Mouse (Mus musculus): Measurements from ENCODE around the gene Fam83e. TPM values are rescaled to one million over a fixed set of nuclear protein-coding genes. Genes with fewer than 3 reads are reported as not detected.

Fam83e gene
- polyA plus RNA-seq, 1 experiment from 2014 or later, result 0.80 TPM

DNA sequence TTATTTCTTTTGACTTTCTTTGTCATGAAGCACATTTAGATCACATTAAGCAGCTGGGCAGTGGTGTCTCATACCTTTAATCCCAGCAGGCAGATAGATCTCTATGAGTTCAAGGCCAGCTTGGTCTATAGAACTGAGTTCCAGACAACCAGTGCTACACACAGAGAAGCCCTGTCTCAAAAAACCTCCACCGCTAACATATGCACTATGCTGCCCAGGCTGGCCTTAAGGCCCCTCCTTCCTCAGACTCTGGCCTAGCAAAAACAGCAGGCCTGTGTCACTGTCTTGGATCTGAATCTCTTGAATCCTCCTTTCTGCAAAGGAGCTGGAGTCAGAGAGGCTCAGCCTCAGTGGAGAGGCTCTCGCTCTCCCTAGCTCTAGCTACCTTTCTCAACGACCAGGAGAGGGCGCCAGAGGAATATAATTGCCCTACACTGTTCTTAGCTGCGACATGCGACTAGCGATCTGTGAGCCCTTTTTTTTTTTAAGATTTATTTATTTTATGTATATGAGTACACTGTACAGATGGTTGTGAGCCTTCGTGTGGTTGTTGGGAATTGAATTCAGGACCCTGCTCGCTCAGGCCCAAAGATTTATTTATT, 18.3 kb downstream of the Fam83e start:
- 8% methylated on average over 9 of the region's 9 CpGs for WGBS
- Histone ChIP-seq H3K27ac (ENCODE audit: low read depth, low read length) (no peak overlapping the region), H3K27me3 (ENCODE audit: control insufficient read depth, insufficient read depth, low read length) (no peaks in the 10 kb centered on the region), H3K4me1 (replicated peaks; ENCODE audit: control insufficient read depth, insufficient read depth, low read length) (no peaks in the 10 kb centered on the region), H3K9ac (ENCODE audit: low read length) (no peak overlapping the region), H3K9me3 (ENCODE audit: control insufficient read depth, low read length) (no peaks in the 10 kb centered on the region), H3K36me3 (ENCODE audit: control insufficient read depth, insufficient read depth, low read length) (no peaks in the 10 kb centered on the region), H3K4me2 (ENCODE audit: low read depth, low read length, severe bottlenecking) (no peak overlapping the region), H3K4me3 (ENCODE audit: low read depth, low read length) (no peak overlapping the region)
- peak; percentile 82 for ATAC-seq (replicated peaks; ENCODE audit: low FRiP score)
- DNase-seq (ENCODE audit: low spot score), result peak; percentile 92

- no peak overlapping the region for H3K9ac ChIP-seq (ENCODE audit: low read length)
- no peak overlapping the region for H3K27ac ChIP-seq (ENCODE audit: low read depth, low read length)
- H3K4me3 ChIP-seq (ENCODE audit: low read depth, low read length), result no peak overlapping the region
- no peaks in the 10 kb centered on the region for H3K4me1 ChIP-seq (replicated peaks; ENCODE audit: control insufficient read depth, insufficient read depth, low read length)
- H3K4me2 ChIP-seq (ENCODE audit: low read depth, low read length, severe bottlenecking), result no peak overlapping the region
- H3K36me3 ChIP-seq (ENCODE audit: control insufficient read depth, insufficient read depth, low read length), result no peaks in the 10 kb centered on the region
- 63% methylated on average over 10 of the region's 10 CpGs for WGBS
- DNase-seq (ENCODE audit: low spot score), result no peak
- no peaks in the 10 kb centered on the region for H3K9me3 ChIP-seq (ENCODE audit: control insufficient read depth, low read length)
- ATAC-seq (replicated peaks; ENCODE audit: low FRiP score), result no peak
- no peaks in the 10 kb centered on the region for H3K27me3 ChIP-seq (ENCODE audit: control insufficient read depth, insufficient read depth, low read length)
These were observed 18.8 kb downstream of the Fam83e start for GRCm38 (mm10) chr7:45739820-45740219.

- Histone ChIP-seq H3K4me1 (replicated peaks; ENCODE audit: control insufficient read depth, insufficient read depth, low read length) (no peaks in the 10 kb centered on the region), H3K4me3 (ENCODE audit: low read depth, low read length) (no peak overlapping the region), H3K9me3 (ENCODE audit: control insufficient read depth, low read length) (no peaks in the 10 kb centered on the region), H3K4me2 (ENCODE audit: low read depth, low read length, severe bottlenecking) (no peak overlapping the region), H3K36me3 (ENCODE audit: control insufficient read depth, insufficient read depth, low read length) (no peaks in the 10 kb centered on the region), H3K27me3 (ENCODE audit: control insufficient read depth, insufficient read depth, low read length) (no peaks in the 10 kb centered on the region), H3K27ac (ENCODE audit: low read depth, low read length) (no peak overlapping the region), H3K9ac (ENCODE audit: low read length) (no peak overlapping the region)
- WGBS, result 86% methylated on average over 12 of the region's 12 CpGs
- ATAC-seq (replicated peaks; ENCODE audit: low FRiP score) (no peak), DNase-seq (ENCODE audit: low spot score) (no peak)
These were observed 20.3 kb downstream of the Fam83e start for GRCm38 (mm10) chr7:45741308-45741707.

GRCm38 (mm10) chr7:45741777-45742176, 20.8 kb downstream of the Fam83e start:
- H3K4me3 ChIP-seq (ENCODE audit: low read depth, low read length), result no peak overlapping the region
- no peak for DNase-seq (ENCODE audit: low spot score)
- WGBS, result 40% methylated on average over 11 of the region's 11 CpGs

GRCm38 (mm10) chr7:45742338-45742737, 21.3 kb downstream of the Fam83e start:
- Histone ChIP-seq H3K36me3 (ENCODE audit: control insufficient read depth, insufficient read depth, low read length) (no peaks in the 10 kb centered on the region), H3K27me3 (ENCODE audit: control insufficient read depth, insufficient read depth, low read length) (no peaks in the 10 kb centered on the region), H3K9me3 (ENCODE audit: control insufficient read depth, low read length) (no peaks in the 10 kb centered on the region), H3K27ac (ENCODE audit: low read depth, low read length) (no peak overlapping the region), H3K9ac (ENCODE audit: low read length) (no peak overlapping the region), H3K4me3 (ENCODE audit: low read depth, low read length) (no peak overlapping the region), H3K4me1 (replicated peaks; ENCODE audit: control insufficient read depth, insufficient read depth, low read length) (no peaks in the 10 kb centered on the region), H3K4me2 (ENCODE audit: low read depth, low read length, severe bottlenecking) (no peak overlapping the region)
- DNase-seq (ENCODE audit: low spot score) (no peak), ATAC-seq (replicated peaks; ENCODE audit: low FRiP score) (no peak)
- 33% methylated on average over 19 of the region's 19 CpGs for WGBS

More at GRCm38 (mm10) chr7:45741777-45742176, 20.8 kb downstream of the Fam83e start:
- Histone ChIP-seq H3K9ac (ENCODE audit: low read length) (no peak overlapping the region), H3K27ac (ENCODE audit: low read depth, low read length) (no peak overlapping the region), H3K4me1 (replicated peaks; ENCODE audit: control insufficient read depth, insufficient read depth, low read length) (no peaks in the 10 kb centered on the region), H3K27me3 (ENCODE audit: control insufficient read depth, insufficient read depth, low read length) (no peaks in the 10 kb centered on the region), H3K9me3 (ENCODE audit: control insufficient read depth, low read length) (no peaks in the 10 kb centered on the region), H3K4me2 (ENCODE audit: low read depth, low read length, severe bottlenecking) (no peak overlapping the region), H3K36me3 (ENCODE audit: control insufficient read depth, insufficient read depth, low read length) (no peaks in the 10 kb centered on the region)
- no peak for ATAC-seq (replicated peaks; ENCODE audit: low FRiP score)

DNA sequence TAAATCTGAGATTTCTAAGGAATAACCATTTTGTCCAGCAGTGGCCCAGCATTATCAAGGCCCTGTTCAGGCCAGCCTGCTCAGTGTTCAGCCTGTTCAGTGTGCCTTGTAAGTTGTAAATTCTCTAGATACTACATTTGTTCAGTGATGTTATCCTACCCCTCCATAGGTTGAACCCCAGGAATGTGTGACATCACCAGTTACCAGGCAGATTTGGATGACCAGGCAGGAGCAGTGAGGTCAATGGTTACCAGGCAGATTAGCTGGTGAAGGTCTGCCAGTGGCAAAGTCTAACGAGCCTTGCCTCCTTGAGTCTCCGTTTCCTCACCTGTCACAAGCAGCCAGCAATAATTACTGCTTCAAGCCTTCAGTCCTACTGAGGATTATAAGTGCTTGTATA, 23.4 kb downstream of the Fam83e start:
- DNase-seq (ENCODE audit: low spot score), result peak; percentile 68
- 34% methylated on average over 2 of the region's 2 CpGs for WGBS

GRCm38 (mm10) chr7:45746518-45746917, 25.5 kb downstream of the Fam83e start:
- WGBS, result 64% methylated on average over 6 of the region's 6 CpGs

More for the DNA sequence above, 23.4 kb downstream of the Fam83e start:
- Histone ChIP-seq H3K27ac (ENCODE audit: low read depth, low read length) (no peak overlapping the region), H3K36me3 (ENCODE audit: control insufficient read depth, insufficient read depth, low read length) (no peaks in the 10 kb centered on the region), H3K4me2 (ENCODE audit: low read depth, low read length, severe bottlenecking) (no peak overlapping the region), H3K9ac (ENCODE audit: low read length) (no peak overlapping the region), H3K4me1 (replicated peaks; ENCODE audit: control insufficient read depth, insufficient read depth, low read length) (no peaks in the 10 kb centered on the region), H3K27me3 (ENCODE audit: control insufficient read depth, insufficient read depth, low read length) (no peaks in the 10 kb centered on the region), H3K9me3 (ENCODE audit: control insufficient read depth, low read length) (no peaks in the 10 kb centered on the region), H3K4me3 (ENCODE audit: low read depth, low read length) (no peak overlapping the region)
- ATAC-seq (replicated peaks; ENCODE audit: low FRiP score), result no peak

DNA sequence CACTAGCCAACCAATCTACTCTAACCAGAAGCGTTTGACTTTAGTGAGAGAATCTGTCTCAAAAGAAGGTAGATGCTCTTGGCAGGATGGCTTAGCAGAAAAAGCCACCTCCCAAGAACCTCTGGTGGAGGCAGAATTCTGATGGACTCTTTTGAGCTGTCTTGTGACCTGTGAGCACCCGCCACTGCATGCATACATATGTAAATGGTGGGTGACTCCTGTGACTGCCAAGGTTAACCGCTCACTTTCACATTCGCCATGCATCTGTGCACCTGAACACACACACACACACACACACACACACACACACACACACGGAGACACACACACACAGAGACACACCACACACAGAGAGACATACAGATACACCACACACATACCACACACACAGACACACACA, 26.4 kb downstream of the Fam83e start:
- no peak for ATAC-seq (replicated peaks; ENCODE audit: low FRiP score)
- no peaks in the 10 kb centered on the region for H3K9me3 ChIP-seq (ENCODE audit: control insufficient read depth, low read length)

More at GRCm38 (mm10) chr7:45746518-45746917, 25.5 kb downstream of the Fam83e start:
- Histone ChIP-seq H3K9ac (ENCODE audit: low read length) (no peak overlapping the region), H3K27me3 (ENCODE audit: control insufficient read depth, insufficient read depth, low read length) (no peaks in the 10 kb centered on the region), H3K4me3 (ENCODE audit: low read depth, low read length) (no peak overlapping the region), H3K36me3 (ENCODE audit: control insufficient read depth, insufficient read depth, low read length) (no peaks in the 10 kb centered on the region), H3K4me1 (replicated peaks; ENCODE audit: control insufficient read depth, insufficient read depth, low read length) (no peaks in the 10 kb centered on the region), H3K9me3 (ENCODE audit: control insufficient read depth, low read length) (no peaks in the 10 kb centered on the region), H3K4me2 (ENCODE audit: low read depth, low read length, severe bottlenecking) (no peak overlapping the region), H3K27ac (ENCODE audit: low read depth, low read length) (no peak overlapping the region)
- ATAC-seq (replicated peaks; ENCODE audit: low FRiP score) (no peak), DNase-seq (ENCODE audit: low spot score) (no peak)

DNA sequence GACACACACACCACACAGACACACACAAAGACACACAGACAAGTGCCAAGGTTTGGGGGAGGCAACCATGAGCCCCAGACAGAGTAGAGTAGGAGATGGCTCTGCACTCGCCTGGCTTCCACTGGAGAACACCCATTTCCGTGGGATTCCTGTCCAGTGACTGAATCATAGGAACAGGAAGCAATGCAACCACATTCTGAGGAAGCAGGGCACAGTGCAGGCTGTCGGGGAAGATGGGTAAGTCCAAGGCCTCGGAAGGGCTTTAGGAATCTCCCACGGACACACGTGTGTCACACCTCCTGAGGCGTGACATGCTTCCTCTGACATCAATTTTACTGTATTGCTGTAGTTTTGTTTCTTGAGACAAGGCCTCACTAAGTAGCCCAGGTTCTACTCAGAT, 27.1 kb downstream of the Fam83e start:
- Histone ChIP-seq H3K4me1 (replicated peaks; ENCODE audit: control insufficient read depth, insufficient read depth, low read length) (no peaks in the 10 kb centered on the region), H3K4me2 (ENCODE audit: low read depth, low read length, severe bottlenecking) (no peak overlapping the region), H3K36me3 (ENCODE audit: control insufficient read depth, insufficient read depth, low read length) (no peaks in the 10 kb centered on the region), H3K4me3 (ENCODE audit: low read depth, low read length) (no peak overlapping the region), H3K9ac (ENCODE audit: low read length) (no peak overlapping the region), H3K27ac (ENCODE audit: low read depth, low read length) (no peak overlapping the region), H3K27me3 (ENCODE audit: control insufficient read depth, insufficient read depth, low read length) (no peaks in the 10 kb centered on the region), H3K9me3 (ENCODE audit: control insufficient read depth, low read length) (no peaks in the 10 kb centered on the region)
- 77% methylated on average over 7 of the region's 7 CpGs for WGBS
- DNase-seq (ENCODE audit: low spot score), result no peak
- no peak for ATAC-seq (replicated peaks; ENCODE audit: low FRiP score)

More for the DNA sequence above, 26.4 kb downstream of the Fam83e start:
- 78% methylated on average over 5 of the region's 5 CpGs for WGBS
- Histone ChIP-seq H3K4me1 (replicated peaks; ENCODE audit: control insufficient read depth, insufficient read depth, low read length) (no peaks in the 10 kb centered on the region), H3K4me3 (ENCODE audit: low read depth, low read length) (no peak overlapping the region), H3K27ac (ENCODE audit: low read depth, low read length) (no peak overlapping the region), H3K36me3 (ENCODE audit: control insufficient read depth, insufficient read depth, low read length) (no peaks in the 10 kb centered on the region), H3K4me2 (ENCODE audit: low read depth, low read length, severe bottlenecking) (no peak overlapping the region), H3K9ac (ENCODE audit: low read length) (no peak overlapping the region), H3K27me3 (ENCODE audit: control insufficient read depth, insufficient read depth, low read length) (no peaks in the 10 kb centered on the region)
- no peak for DNase-seq (ENCODE audit: low spot score)
